Mouse (Mus musculus): ENCODE results near the gene Crip2.

The Crip2 gene

GRCm38 (mm10) chr12:113131601-113132000, 8.4 kb upstream of the Crip2 start:
- in situ Hi-C loops (cut with MseI, MboI): no loop called here

DNA sequence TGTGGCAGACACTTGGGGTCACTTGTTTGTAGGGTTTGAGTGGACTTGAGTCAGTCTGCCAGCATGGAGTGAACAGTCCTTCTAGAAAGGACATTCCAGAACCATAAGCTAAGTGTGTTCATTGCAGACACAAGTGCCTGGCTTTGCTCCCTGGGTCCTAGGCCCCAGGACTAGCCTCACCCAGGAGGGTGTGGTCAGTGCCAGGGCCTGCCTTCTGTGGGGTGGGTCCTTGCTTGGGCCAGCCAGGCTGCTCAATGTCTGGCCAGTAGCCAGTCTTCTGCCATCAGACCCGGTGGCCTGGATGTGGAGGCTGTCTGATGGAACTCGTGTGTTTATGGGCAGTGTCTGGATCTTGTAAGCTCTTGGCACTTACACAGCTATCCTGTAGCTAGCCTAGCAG, 7.5 kb upstream of the Crip2 start:
- in situ Hi-C loops (cut with MseI, MboI): no loop called here

DNA sequence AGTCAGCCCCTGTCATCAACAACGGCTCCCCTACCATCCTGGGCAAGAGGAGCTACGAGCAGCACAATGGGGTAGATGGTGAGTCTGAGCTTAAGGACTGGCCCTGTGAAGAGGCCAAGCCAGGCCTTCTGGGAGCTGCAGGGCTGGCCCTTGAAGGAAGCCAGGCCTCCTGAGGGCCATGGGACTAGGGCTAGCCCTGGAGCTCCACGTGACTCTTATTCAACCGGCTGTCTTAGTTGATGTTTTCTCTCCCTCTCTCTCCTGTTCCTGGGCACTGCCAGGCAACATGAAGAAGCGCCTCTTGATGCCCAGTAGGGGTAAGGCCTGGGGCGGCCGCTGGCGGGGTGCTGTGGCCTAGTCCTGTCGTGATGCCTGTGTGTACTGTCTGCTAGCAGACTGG, 6.8 kb upstream of the Crip2 start:
- in situ Hi-C loops (cut with MseI, MboI): no loop called here

- in situ Hi-C loops (cut with MseI, MboI): no loop called here
Observed at GRCm38 (mm10) chr12:113133861-113134403, 6.1 kb upstream of the Crip2 start.

DNA sequence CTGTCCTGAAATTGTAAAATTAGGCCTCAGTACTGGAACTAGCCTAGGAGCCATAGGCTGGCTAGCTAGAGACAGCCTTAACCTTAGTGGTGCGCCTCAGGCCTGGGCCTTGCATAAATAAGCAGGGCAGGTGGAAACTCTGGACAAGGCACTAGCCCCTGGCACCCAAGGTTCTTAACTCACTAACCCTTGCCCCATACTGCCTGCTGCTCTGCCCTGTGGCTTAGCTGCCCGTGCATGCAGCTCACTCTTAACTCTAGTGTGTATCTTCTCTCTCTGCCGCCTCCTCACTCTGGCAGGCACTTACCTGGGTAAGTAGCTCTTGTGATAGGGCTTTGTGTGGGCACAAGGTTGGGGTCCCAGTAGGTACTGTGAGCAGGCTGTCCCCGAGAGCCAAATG, 5.5 kb upstream of the Crip2 start:
- in situ Hi-C loops (cut with MseI, MboI): no loop called here

- in situ Hi-C loops (cut with MseI, MboI): no loop called here
Observed at GRCm38 (mm10) chr12:113135401-113135800, 4.6 kb upstream of the Crip2 start.

DNA sequence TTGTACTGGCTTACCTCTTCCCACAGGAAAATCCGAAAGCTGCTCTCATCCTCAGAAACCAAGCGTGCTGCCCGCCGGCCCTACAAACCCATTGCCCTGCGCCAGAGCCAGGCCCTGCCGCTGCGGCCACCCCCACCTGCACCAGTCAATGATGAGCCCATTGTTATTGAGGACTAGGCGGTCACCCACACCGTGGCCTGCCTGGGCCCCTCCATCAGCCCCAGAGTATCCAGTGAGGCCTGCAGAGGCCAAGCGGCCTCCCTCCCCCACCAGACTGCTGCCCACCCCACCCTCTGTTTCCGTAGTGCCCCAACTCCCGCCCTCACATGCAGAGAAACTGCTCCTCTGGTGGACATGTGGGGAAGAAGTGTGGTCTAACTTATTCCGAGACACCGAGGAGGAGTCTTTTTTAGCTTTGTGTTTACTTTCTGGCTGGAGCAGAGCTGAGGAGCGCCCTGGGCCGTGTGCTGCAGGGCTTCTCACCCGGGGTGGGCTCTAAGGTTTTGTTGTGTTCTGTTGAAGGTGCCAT, 3.5 kb upstream of the Crip2 start:
- in situ Hi-C loops (cut with MseI, MboI): no loop called here

GRCm38 (mm10) chr12:113137260-113138213, 2.5 kb upstream of the Crip2 start:
- in situ Hi-C loops (cut with MseI, MboI): no loop called here

- in situ Hi-C loops (cut with MseI, MboI): no loop called here
Observed at GRCm38 (mm10) chr12:113138291-113138690, 1.7 kb upstream of the Crip2 start.

- in situ Hi-C loops (cut with MseI, MboI): no loop called here
Observed at GRCm38 (mm10) chr12:113138901-113139864, 853 bp upstream of the Crip2 start.

DNA sequence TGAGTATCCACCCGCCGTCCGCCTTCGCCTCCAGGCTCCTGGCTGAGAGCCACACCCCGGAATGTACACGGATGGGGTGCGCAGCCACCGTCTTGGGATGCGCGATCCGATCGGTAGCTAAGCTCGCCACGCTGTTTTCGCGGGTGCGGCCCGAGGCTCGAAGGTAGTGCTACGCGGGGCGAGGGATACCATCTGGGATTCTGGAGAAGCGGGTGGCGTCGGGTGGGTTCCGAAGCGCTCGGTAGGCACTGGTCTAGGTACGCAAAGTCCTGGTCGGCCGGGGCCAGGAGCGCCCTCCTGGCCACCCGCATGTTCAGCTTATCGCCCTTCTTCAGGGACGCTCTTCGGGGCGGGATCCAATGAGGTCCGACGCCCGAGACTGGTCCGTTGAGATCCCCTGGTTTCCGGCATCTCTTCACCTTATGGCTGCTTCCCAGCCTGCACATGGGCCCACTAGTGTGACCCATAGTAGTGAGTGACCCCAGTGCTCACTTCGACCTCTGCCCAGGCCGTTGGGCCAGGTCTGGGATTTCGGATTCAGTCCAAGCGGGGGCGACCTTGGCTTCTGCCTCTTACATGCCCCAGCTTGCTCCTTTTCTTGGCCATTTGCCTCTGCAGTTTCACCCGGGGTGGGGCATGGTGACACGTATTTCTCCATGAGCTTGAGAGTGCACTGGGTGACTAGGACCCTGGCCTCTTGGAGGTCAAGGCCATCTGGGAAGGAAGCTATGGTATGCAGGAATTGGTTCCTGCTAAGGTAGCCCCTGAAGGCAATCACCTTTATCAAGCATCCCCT, 778 bp downstream of the Crip2 start:
- in situ Hi-C loops (cut with MseI, MboI): no loop called here

DNA sequence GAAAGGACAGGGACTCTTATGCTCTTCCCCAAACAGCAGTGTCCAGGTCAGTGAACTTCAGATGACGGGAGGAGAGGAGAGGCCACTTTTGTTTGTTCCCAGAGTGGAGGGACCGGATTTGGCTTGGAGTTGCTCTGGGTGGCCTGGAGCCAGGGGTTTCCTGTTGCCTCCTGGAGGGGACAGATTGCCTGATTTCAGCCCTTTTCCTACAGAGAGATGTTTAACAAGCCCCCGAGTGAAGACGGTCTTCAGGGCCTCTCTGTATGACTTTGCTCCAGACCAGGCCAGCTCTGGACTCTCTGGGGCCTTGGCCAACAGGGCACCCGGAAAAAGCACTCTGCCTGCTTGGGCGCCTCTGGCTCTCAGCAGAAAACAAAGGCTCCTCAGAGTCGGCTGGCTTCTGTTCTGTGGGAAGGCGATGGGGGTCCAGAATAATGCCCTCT, 1.5 kb downstream of the Crip2 start:
- in situ Hi-C loops (cut with MseI, MboI): no loop called here

DNA sequence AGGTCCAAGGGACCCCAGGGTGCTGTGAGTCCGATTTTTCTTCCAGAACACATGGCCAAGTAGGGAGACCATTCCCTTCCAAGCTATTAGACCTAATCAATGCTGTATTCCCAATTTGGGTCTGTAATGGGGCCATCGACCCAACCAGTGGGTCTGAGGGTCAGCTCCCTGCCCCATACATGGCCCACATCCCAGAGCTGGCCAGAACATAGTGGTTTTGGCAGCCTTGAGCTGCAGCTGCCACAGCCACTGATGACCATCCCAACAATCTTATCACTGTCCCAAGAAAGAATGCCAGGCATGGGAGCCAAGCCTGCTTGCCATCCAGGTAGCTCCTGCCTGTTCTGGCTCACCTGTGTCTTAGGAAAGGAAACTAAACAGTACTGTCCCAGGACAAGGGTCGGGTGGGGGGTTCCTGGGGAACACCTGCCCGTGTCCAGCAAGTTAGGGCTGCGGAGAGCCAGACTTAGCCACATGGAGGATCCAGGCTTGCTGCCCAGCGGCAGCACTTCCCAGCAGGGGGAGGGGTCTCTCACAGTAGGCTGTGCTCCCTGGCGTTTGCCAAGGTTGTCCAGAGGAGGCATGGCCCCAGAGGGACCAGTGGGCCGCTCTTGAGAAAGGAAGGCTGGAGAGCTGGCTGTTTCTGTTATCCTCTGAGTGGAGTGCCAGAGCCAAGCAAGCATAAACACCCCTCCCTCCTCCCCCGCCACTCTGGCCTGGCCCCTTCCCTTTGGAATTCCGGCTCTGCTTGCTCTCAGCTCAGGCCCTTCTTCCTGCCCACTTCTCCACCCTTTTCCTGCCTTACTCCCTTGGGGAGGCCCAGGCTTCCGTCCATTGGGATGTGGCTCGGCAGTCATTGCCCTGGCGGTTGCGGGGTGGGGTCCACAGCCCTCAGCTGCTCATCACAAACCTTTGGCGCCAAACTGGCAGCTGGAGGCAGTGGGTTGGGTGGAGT, 2.3 kb downstream of the Crip2 start:
- in situ Hi-C loops (cut with MseI, MboI): no loop called here

GRCm38 (mm10) chr12:113143164-113143563, 3.1 kb downstream of the Crip2 start:
- in situ Hi-C loops (cut with MseI, MboI): no loop called here

- in situ Hi-C loops (cut with MseI, MboI): no loop called here
Observed at GRCm38 (mm10) chr12:113144001-113144756, 4.1 kb downstream of the Crip2 start.

- in situ Hi-C loops (cut with MseI, MboI): loop anchor here in 1 of 2 experiments (5.0 kb wide), 1 partner anchor 42 kb away; the partner anchor contains the start of gene Tmem121
Observed at GRCm38 (mm10) chr12:113144886-113145285, 4.8 kb downstream of the Crip2 start.

- in situ Hi-C loops (cut with MseI, MboI): loop anchor here in 1 of 2 experiments (5.0 kb wide), 1 partner anchor 42 kb away; the partner anchor contains the start of gene Tmem121
Observed at GRCm38 (mm10) chr12:113145591-113145990, 5.6 kb downstream of the Crip2 start.

Data from mouse trophoblast stem cell (cell line).